Mouse (Mus musculus): ENCODE data around the gene Chpf. TPM values are rescaled to one million over a fixed set of nuclear protein-coding genes. Genes with fewer than 3 reads are reported as not detected.

Gene Chpf
- polyA plus RNA-seq, 1 experiment from 2014 or later: 31.6 TPM

DNA sequence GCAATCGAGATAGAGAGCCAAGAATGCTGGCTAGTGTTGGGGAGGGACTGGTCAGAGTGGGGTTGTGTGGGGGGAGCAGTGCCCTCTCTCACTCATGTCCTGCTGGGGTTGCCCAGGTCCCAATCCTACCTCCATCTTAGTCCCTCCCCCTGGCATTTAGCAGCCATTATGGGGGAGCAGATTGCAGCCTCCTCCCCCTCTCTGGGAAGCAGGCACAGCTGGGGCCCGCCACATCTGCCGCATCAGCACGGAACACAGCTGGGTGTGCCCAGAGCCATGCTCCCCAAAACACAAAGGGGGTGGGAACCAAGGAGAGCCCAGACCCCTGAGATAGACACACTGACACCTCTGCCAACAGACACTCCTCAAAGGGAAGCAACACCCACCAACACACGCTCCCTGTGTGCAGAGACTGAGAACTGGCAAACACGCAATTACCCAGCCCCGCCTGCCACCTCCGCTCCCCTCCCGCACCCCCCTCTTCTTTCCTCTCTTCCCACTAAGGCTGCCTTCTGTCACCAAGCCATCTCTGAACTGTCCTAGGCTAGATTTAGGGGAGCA lies 33.9 kb downstream of the Chpf start:
- no peak overlapping the region for H3K4me2 ChIP-seq (replicated peaks; ENCODE audit: low read depth, low read length)
- DNase-seq (ENCODE audit: low spot score) (no peak), ATAC-seq (peak; percentile 8; the same call in 1 of the 2 replicates)
- H3K9me3 ChIP-seq (ENCODE audit: low read length): no peaks in the 10 kb centered on the region
- no peak overlapping the region for H3K9ac ChIP-seq (replicated peaks; ENCODE audit: low read depth)
- peaks cover 11% of the 10 kb centered on the region for H3K36me3 ChIP-seq (ENCODE audit: insufficient read depth, low read length)
- TF ChIP-seq EP300 (IDR thresholded peaks at IDR 0.05) (no peak), CTCF (IDR thresholded peaks at IDR 0.05) (no peak)
- 13% methylated on average over 8 of the region's 9 CpGs for WGBS
- H3K4me1 ChIP-seq (ENCODE audit: insufficient read depth, low read depth, low read length): 0 out of 2 replicates have a peak, but pooled peaks cover 4% of the 10 kb centered on the region
- peaks cover 42% of the 10 kb centered on the region for H3K27me3 ChIP-seq (replicated peaks; ENCODE audit: insufficient read depth, low read length)
- no peak overlapping the region for H3K27ac ChIP-seq (ENCODE audit: low read length)
- no peak overlapping the region for H3K4me3 ChIP-seq (ENCODE audit: low read depth, low read length)

DNA sequence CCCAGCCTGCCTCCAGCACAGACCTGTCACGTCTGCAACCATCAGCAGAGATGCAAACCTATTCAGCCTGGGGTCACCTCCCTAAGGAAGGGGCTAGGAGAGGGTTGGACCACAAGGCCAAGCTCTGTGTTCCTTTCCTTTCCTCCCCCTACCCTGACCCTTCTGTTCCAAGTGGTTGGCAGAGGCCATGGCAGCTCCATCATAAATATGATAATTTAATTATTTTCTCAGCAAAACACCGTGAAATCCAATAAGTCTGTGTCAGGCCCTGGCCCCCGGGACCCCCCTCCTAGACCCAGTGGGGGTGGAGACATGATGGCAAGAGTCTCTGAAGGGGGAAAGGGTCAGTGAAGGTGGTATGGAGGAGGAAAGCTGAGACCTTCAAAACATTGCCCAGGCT lies 34.9 kb downstream of the Chpf start:
- no peak for DNase-seq (ENCODE audit: low spot score)
- Histone ChIP-seq H3K27ac (ENCODE audit: low read length) (no peak overlapping the region), H3K9me3 (ENCODE audit: low read length) (no peaks in the 10 kb centered on the region), H3K9ac (replicated peaks; ENCODE audit: low read depth) (no peak overlapping the region), H3K4me1 (ENCODE audit: insufficient read depth, low read depth, low read length) (no peaks in the 10 kb centered on the region), H3K4me2 (replicated peaks; ENCODE audit: low read depth, low read length) (no peak overlapping the region), H3K36me3 (ENCODE audit: insufficient read depth, low read length) (peaks cover 12% of the 10 kb centered on the region), H3K4me3 (ENCODE audit: low read depth, low read length) (no peak overlapping the region), H3K27me3 (replicated peaks; ENCODE audit: insufficient read depth, low read length) (peaks cover 32% of the 10 kb centered on the region)
- ATAC-seq: no peak
- TF ChIP-seq EP300 (IDR thresholded peaks at IDR 0.05) (no peak), CTCF (IDR thresholded peaks at IDR 0.05) (no peak)
- WGBS: 48% methylated on average over 3 of the region's 3 CpGs

DNA sequence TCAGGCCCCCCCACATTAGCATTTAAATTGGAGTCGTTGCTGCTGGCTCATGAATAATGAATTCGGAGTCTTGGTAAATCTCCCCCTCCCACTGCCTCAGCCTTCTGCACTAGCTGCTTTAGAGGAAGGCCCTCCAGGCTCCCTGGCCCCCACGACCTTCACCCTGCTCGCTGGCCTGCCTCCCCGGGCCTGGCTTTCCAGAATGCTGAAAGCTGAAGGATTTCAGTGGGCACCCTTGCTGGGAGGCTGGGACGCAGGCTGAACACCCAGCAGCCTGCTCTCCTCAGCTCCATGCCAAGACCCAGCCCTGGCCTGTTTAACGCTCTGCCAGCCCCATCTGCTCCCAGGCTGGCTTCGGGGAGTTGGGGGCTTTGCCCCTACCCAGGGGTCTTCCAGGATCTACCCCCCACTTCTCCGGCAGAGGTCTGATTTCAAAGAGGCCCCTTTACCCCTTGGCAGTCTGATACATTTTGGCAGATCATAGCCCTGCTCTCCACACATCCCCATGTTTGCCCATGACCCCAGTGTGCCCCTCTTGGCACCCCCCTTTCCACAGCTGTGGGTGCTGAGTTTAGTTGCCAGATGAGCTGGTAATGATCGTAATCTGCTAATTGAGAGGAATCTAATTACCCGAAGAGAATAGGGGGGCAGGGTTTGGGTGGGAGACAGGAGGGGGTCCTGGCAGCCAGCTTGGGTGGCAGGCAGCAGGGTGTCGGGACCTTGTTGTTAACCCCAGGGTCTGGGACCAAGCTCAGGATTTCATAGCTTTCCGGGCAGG lies 35.7 kb downstream of the Chpf start:
- H3K36me3 ChIP-seq (ENCODE audit: insufficient read depth, low read length): peaks cover 12% of the 10 kb centered on the region
- no peak overlapping the region for H3K4me3 ChIP-seq (ENCODE audit: low read depth, low read length)
- TF ChIP-seq CTCF (IDR thresholded peaks at IDR 0.05) (no peak), EP300 (IDR thresholded peaks at IDR 0.05) (no peak)
- H3K9me3 ChIP-seq (ENCODE audit: low read length): no peaks in the 10 kb centered on the region
- no peak for ATAC-seq
- H3K27me3 ChIP-seq (replicated peaks; ENCODE audit: insufficient read depth, low read length): peaks cover 25% of the 10 kb centered on the region
- DNase-seq (ENCODE audit: low spot score): no peak
- no peak overlapping the region for H3K9ac ChIP-seq (replicated peaks; ENCODE audit: low read depth)
- H3K4me2 ChIP-seq (replicated peaks; ENCODE audit: low read depth, low read length): no peak overlapping the region
- no peak overlapping the region for H3K27ac ChIP-seq (ENCODE audit: low read length)
- H3K4me1 ChIP-seq (ENCODE audit: insufficient read depth, low read depth, low read length): no peaks in the 10 kb centered on the region
- WGBS: 49% methylated on average over 12 of the region's 13 CpGs

DNA sequence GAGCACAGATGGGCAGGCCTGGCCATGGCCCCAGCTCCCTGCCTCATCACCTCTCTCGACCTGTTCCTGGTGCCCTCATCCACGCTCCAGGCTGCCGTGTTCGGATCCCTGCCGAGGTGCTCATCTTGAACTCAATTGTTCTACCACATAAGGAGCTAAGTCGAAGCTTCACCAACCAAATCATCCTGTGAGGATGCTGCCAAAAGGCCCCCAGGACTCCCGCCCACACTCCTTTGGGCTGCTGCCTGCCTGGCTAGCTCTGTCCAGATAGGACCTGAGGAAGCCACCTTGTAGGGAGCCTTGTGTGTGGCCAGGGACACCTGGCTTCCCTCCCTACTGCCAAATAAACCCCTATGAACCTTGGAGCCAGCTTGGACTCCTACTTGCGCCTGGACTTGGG lies 36.3 kb downstream of the Chpf start:
- no peak overlapping the region for H3K9ac ChIP-seq (replicated peaks; ENCODE audit: low read depth)
- peaks cover 12% of the 10 kb centered on the region for H3K36me3 ChIP-seq (ENCODE audit: insufficient read depth, low read length)
- WGBS: 69% methylated on average over 8 of the region's 8 CpGs
- DNase-seq (ENCODE audit: low spot score): no peak
- no peaks in the 10 kb centered on the region for H3K9me3 ChIP-seq (ENCODE audit: low read length)
- H3K4me3 ChIP-seq (ENCODE audit: low read depth, low read length): no peak overlapping the region
- no peak overlapping the region for H3K27ac ChIP-seq (ENCODE audit: low read length)
- no peak for ATAC-seq
- peaks cover 21% of the 10 kb centered on the region for H3K27me3 ChIP-seq (replicated peaks; ENCODE audit: insufficient read depth, low read length)
- no peaks in the 10 kb centered on the region for H3K4me1 ChIP-seq (ENCODE audit: insufficient read depth, low read depth, low read length)
- TF ChIP-seq EP300 (IDR thresholded peaks at IDR 0.05) (no peak), CTCF (IDR thresholded peaks at IDR 0.05) (no peak)
- H3K4me2 ChIP-seq (replicated peaks; ENCODE audit: low read depth, low read length): no peak overlapping the region

DNA sequence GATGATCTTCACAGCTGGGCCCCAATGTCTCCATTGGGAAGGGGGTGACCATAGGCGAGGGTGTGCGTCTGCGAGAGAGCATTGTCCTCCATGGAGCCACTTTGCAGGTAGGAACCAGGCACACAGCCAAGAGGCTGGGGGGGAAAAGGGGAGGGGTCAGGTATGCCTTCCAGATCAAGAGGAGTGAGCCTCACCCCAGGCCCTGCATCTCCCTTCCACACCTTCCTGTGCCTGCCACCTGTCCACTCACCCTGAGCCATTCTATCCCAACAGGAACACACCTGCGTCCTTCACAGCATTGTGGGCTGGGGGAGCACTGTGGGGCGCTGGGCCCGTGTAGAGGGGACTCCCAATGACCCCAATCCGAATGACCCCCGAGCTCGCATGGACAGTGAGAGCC lies 36.9 kb downstream of the Chpf start:
- peaks cover 12% of the 10 kb centered on the region for H3K36me3 ChIP-seq (ENCODE audit: insufficient read depth, low read length)
- TF ChIP-seq CTCF (IDR thresholded peaks at IDR 0.05): no peak
- TF ChIP-seq EP300 (IDR thresholded peaks at IDR 0.05): no peak
- WGBS: 68% methylated on average over 9 of the region's 9 CpGs
- H3K9ac ChIP-seq (replicated peaks; ENCODE audit: low read depth): no peak overlapping the region
- no peak for DNase-seq (ENCODE audit: low spot score)
- no peak overlapping the region for H3K27ac ChIP-seq (ENCODE audit: low read length)
- H3K4me3 ChIP-seq (ENCODE audit: low read depth, low read length): no peak overlapping the region
- no peaks in the 10 kb centered on the region for H3K9me3 ChIP-seq (ENCODE audit: low read length)
- H3K4me2 ChIP-seq (replicated peaks; ENCODE audit: low read depth, low read length): no peak overlapping the region
- peaks cover 16% of the 10 kb centered on the region; the same call in 1 of the 2 replicates for H3K27me3 ChIP-seq (replicated peaks; ENCODE audit: insufficient read depth, low read length)
- no peak for ATAC-seq
- H3K4me1 ChIP-seq (ENCODE audit: insufficient read depth, low read depth, low read length): no peaks in the 10 kb centered on the region

DNA sequence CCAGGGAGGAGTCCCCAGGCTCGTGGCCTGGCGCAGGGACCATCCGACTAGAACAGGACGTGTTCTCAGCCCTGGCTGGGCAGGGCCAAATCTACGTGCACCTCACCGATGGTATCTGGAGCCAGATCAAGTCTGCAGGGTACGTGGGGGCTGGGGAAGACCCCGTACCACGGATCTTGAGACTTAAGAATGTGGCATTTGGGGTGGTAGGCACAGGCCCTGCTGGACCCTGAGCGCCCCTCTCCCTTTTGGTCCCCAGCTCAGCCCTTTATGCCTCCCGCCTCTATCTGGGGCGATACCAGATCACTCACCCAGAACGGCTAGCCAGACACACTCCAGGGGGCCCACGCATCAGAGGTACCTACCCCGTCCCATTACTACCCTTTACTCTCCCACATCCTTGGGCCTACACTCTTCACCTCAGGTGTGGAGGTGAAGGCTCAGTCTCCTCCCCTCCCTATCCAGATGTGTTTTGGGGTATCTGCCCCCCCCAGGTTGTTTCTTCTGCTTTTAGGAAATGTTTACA lies 37.6 kb downstream of the Chpf start:
- ATAC-seq (no peak), DNase-seq (ENCODE audit: low spot score) (no peak)
- WGBS: 91% methylated on average over 14 of the region's 15 CpGs
- peaks cover 10% of the 10 kb centered on the region; the same call in 1 of the 2 replicates for H3K27me3 ChIP-seq (replicated peaks; ENCODE audit: insufficient read depth, low read length)
- no peaks in the 10 kb centered on the region for H3K9me3 ChIP-seq (ENCODE audit: low read length)
- H3K36me3 ChIP-seq (ENCODE audit: insufficient read depth, low read length): peaks cover 12% of the 10 kb centered on the region
- H3K4me3 ChIP-seq (ENCODE audit: low read depth, low read length): no peak overlapping the region
- H3K9ac ChIP-seq (replicated peaks; ENCODE audit: low read depth): no peak overlapping the region
- no peak for TF ChIP-seq CTCF (IDR thresholded peaks at IDR 0.05)
- no peak for TF ChIP-seq EP300 (IDR thresholded peaks at IDR 0.05)
- H3K27ac ChIP-seq (ENCODE audit: low read length): no peak overlapping the region
- peaks cover 4% of the 10 kb centered on the region; the same call in 1 of the 2 replicates for H3K4me1 ChIP-seq (ENCODE audit: insufficient read depth, low read depth, low read length)
- H3K4me2 ChIP-seq (replicated peaks; ENCODE audit: low read depth, low read length): no peak overlapping the region
